Mouse (Mus musculus): ENCODE data around the gene Elavl1. TPM values are rescaled to one million over a fixed set of nuclear protein-coding genes. Genes with fewer than 3 reads are reported as not detected.

The Elavl1 gene
- total and polyA plus RNA-seq, 3 experiments, result 55.8 to 112 (median 76.4) TPM

DNA sequence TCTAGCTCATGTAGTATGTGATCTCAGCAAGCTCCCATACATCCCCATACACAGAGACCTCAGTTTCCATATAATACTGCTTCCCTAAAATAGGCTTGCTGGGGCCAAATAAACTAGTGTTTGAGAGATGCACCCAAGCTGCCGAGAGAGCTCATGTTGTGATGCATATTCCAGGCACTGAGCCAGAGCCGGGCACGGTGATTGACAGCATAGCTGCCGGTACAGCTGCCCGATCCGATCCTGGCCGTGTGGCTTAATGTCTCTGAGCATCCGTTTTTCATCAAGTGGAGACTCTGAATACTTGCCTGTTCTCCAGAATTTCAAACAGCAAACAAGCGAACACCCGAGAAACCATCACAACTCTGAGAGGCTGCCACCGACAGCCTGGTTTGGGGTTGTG, 42.6 kb upstream of the Elavl1 start:
- Histone ChIP-seq H3K27ac (ENCODE audit: insufficient read depth, low read depth) (no peak overlapping the region), H3K36me3 (replicated peaks in 1 of 2; ENCODE audit: control insufficient read depth in 1 of 2, insufficient read depth in 1 of 2, low read length in 1 of 2) (no peaks in the 10 kb centered on the region), H3K79me2 (replicated peaks; ENCODE audit: control insufficient read depth, extremely low read depth, insufficient read depth, poor library complexity, severe bottlenecking) (no peaks in the 10 kb centered on the region), H3K9me3 (replicated peaks; ENCODE audit: low read length) (peaks cover 2% of the 10 kb centered on the region), H3K4me3 (replicated peaks in 1 of 3; ENCODE audit: low read depth in 2 of 3, low read length in 2 of 3, poor library complexity in 1 of 3) (no peak overlapping the region), H3K27me3 (replicated peaks) (no peaks in the 10 kb centered on the region), H3K9ac (ENCODE audit: insufficient read depth, low read depth) (no peak overlapping the region), H3K4me2 (ENCODE audit: insufficient read depth, low read depth, poor library complexity, severe bottlenecking) (no peak overlapping the region), H3K4me1 (ENCODE audit: control insufficient read depth in 1 of 2, insufficient read depth in 2 of 2) (peaks cover 0 to 8% of the 10 kb centered on the region in 2 experiments; a peak in 1 of 4 replicates)
- DNase-seq (ENCODE audit: extremely low read depth), result no peak
- dilution Hi-C loops (cut with MboI; ENCODE audit: extremely low pct_ligation_motif_present, extremely low pct_unique_long_range_greater_than_20kb, low sequenced_read_pairs) (no loop called here), in situ Hi-C loops (cut with MboI; ENCODE audit: low pct_ligation_motif_present, low pct_unique_long_range_greater_than_20kb, low sequenced_read_pairs) (loop anchor here (5.0 to 25.0 kb wide), 3 partner anchors 34 to 656 kb away; partner anchors contain the start of gene Clec4g)
- TF ChIP-seq BHLHE40 (IDR thresholded peaks at IDR 0.05; ENCODE audit: low read depth, low read length) (no peak), IRF4 (IDR thresholded peaks at IDR 0.05; ENCODE audit: low read depth, low read length) (no peak), RCOR1 (conservative IDR thresholded peaks at IDR 0.05; ENCODE audit: low read depth, low read length) (no peak), KAT2A (IDR thresholded peaks at IDR 0.05; ENCODE audit: insufficient replicate concordance, low read length) (no peak), USF1 (IDR thresholded peaks at IDR 0.05; ENCODE audit: low read depth, low read length) (no peak), ZKSCAN1 (IDR thresholded peaks at IDR 0.05; ENCODE audit: borderline replicate concordance, low read depth, low read length) (no peak), MEF2A (IDR thresholded peaks at IDR 0.05; ENCODE audit: borderline replicate concordance, low read depth, low read length) (no peak), MAX (IDR thresholded peaks at IDR 0.05; ENCODE audit: low read length) (no peak), MAFK (IDR thresholded peaks at IDR 0.05; ENCODE audit: insufficient replicate concordance, low read length) (no peak), EP300 (IDR thresholded peaks at IDR 0.05; ENCODE audit: low read length) (no peak), E2F4 (IDR thresholded peaks at IDR 0.05; ENCODE audit: insufficient replicate concordance, low read depth, low read length) (no peak), MAZ (IDR thresholded peaks at IDR 0.05; ENCODE audit: low read depth, low read length) (no peak), TBP (conservative IDR thresholded peaks at IDR 0.05; ENCODE audit: low read depth, low read length) (no peak), TCF12 (IDR thresholded peaks at IDR 0.05; ENCODE audit: low read depth, low read length) (no peak), CHD1 (IDR thresholded peaks at IDR 0.05; ENCODE audit: low read depth, low read length) (no peak), MYC (IDR thresholded peaks at IDR 0.05; ENCODE audit: low read depth, low read length) (no peak), JUN (IDR thresholded peaks at IDR 0.05; ENCODE audit: insufficient read depth, low read depth, low read length) (no peak), USF2 (conservative IDR thresholded peaks at IDR 0.05; ENCODE audit: low read depth, low read length) (no peak), ZC3H11A (IDR thresholded peaks at IDR 0.05; ENCODE audit: low read depth, low read length) (no peak)

DNA sequence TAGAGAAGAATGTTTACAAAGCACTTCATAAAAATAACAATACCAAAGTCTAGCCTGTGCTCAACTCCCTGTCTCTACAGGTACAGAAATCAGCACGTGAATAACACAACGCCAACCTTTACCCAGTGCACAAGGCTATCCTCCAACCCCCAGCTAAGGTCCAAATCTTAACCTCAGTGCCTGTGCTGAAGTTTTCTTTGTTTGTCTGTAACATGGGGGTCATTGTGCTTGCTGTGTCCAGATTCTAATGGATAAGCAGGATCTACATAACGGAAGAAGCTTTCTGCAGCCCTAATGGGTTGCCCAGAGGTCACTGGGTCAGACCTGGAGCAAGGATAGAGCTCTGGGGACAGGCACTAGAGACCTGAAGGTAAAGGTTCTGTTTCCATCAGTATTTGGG, 41.0 kb upstream of the Elavl1 start:
- in situ Hi-C loops (cut with MboI; ENCODE audit: low pct_ligation_motif_present, low pct_unique_long_range_greater_than_20kb, low sequenced_read_pairs) (loop anchor here (5.0 to 25.0 kb wide), 3 partner anchors 36 to 654 kb away; partner anchors contain the start of gene Clec4g), dilution Hi-C loops (cut with MboI; ENCODE audit: extremely low pct_ligation_motif_present, extremely low pct_unique_long_range_greater_than_20kb, low sequenced_read_pairs) (no loop called here)
- H3K79me2 ChIP-seq (replicated peaks; ENCODE audit: control insufficient read depth, extremely low read depth, insufficient read depth, poor library complexity, severe bottlenecking), result no peaks in the 10 kb centered on the region
- TF ChIP-seq GABPA (IDR thresholded peaks at IDR 0.05; ENCODE audit: insufficient replicate concordance, low read depth, low read length), result no peak
- TF ChIP-seq ZKSCAN1 (IDR thresholded peaks at IDR 0.05; ENCODE audit: borderline replicate concordance, low read depth, low read length), result no peak
- no peak for TF ChIP-seq E2F4 (IDR thresholded peaks at IDR 0.05; ENCODE audit: insufficient replicate concordance, low read depth, low read length)
- no peak for TF ChIP-seq RAD21 (IDR thresholded peaks at IDR 0.05; ENCODE audit: low read depth, low read length)
- no peak for TF ChIP-seq SMC3 (IDR thresholded peaks at IDR 0.05; ENCODE audit: low read depth, low read length)
- TF ChIP-seq RCOR1 (conservative IDR thresholded peaks at IDR 0.05; ENCODE audit: low read depth, low read length), result no peak
- no peak for TF ChIP-seq POLR2A (IDR thresholded peaks at IDR 0.05; ENCODE audit: low read depth, low read length)
- H3K27ac ChIP-seq (ENCODE audit: insufficient read depth, low read depth), result no peak overlapping the region
- no peaks in the 10 kb centered on the region for H3K27me3 ChIP-seq (replicated peaks)
- DNase-seq (ENCODE audit: extremely low read depth), result no peak
- no peak overlapping the region for H3K4me3 ChIP-seq (replicated peaks in 1 of 3; ENCODE audit: low read depth in 2 of 3, low read length in 2 of 3, poor library complexity in 1 of 3)
- peaks cover 0 to 8% of the 10 kb centered on the region in 2 experiments; a peak in 1 of 4 replicates for H3K4me1 ChIP-seq (ENCODE audit: control insufficient read depth in 1 of 2, insufficient read depth in 2 of 2)
- H3K4me2 ChIP-seq (ENCODE audit: insufficient read depth, low read depth, poor library complexity, severe bottlenecking), result no peak overlapping the region
- H3K36me3 ChIP-seq (replicated peaks in 1 of 2; ENCODE audit: control insufficient read depth in 1 of 2, insufficient read depth in 1 of 2, low read length in 1 of 2), result no peaks in the 10 kb centered on the region
- peaks cover 2% of the 10 kb centered on the region for H3K9me3 ChIP-seq (replicated peaks; ENCODE audit: low read length)
- no peak overlapping the region for H3K9ac ChIP-seq (ENCODE audit: insufficient read depth, low read depth)

Measured in CH12.LX (cell line).